Mouse (Mus musculus): ENCODE measurements at regions not wholly inside any gene's neighbourhood (a gene's known extent, or its start where the extent isn't known, plus 50 kb on each side); places are given as distances from the start of the nearest gene placed in this dataset.

DNA sequence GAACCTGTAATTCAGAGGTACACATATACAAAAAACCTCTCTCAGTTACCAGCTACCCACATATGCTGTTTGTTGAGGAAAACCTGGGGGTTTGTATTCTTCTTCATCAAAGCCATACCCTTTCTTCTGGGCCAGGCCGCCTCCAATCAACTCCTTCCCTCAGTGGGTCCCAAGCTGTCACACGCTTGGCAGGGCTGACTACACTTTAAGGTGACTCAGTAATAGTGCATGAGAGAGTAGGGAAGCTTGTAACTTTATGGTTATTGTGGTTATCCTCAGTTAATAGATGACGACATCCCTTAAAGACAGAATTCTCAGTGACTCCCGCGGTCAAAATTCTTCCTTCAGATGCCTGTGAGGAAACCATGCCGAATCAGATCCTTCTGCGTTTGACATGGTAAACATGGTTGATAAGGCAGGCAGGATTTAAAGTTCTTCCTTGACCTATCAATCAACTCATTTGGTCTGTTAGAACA, 164.1 kb downstream of the Efcab1 start:
- Histone ChIP-seq H3K36me3 (ENCODE audit: insufficient read depth, low read length) (no peaks in the 10 kb centered on the region), H3K9me3 (ENCODE audit: low read length) (no peaks in the 10 kb centered on the region), H3K4me1 (ENCODE audit: insufficient read depth, low read length) (no peaks in the 10 kb centered on the region), H3K27ac (ENCODE audit: low read depth, low read length) (no peak overlapping the region), H3K9ac (replicated peaks; ENCODE audit: low read length, poor library complexity, severe bottlenecking) (no peak overlapping the region), H3K4me2 (ENCODE audit: low read depth, low read length, poor library complexity, severe bottlenecking) (no peak overlapping the region), H3K4me3 (ENCODE audit: low read depth, low read length) (no peak overlapping the region), H3K27me3 (ENCODE audit: insufficient read depth, low read length) (no peaks in the 10 kb centered on the region)
- DNase-seq (ENCODE audit: low spot score): no peak
- WGBS: 89% methylated on average over 7 of the region's 7 CpGs
- ATAC-seq (ENCODE audit: low FRiP score): no peak
- no peak for TF ChIP-seq CTCF (IDR thresholded peaks at IDR 0.05)

DNA sequence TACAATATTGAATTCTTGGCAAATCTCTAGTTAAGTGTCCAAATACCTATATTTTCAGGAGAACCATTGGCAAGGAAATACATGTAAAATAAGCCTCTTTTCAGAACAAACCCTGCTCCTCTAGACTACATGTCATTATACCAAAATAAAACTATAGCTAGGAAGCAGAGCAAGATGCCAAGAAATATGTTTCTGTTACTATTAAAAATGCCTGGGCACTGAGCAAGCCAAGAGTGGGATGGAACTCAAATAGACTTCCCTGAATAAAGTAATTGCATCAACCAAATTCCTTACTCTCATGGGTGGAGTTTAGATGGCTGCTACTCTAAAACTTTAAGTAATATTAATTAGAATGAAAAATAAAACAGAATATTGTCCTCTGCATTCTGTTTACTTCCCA, 168.0 kb downstream of the Efcab1 start:
- no peaks in the 10 kb centered on the region for H3K36me3 ChIP-seq (ENCODE audit: insufficient read depth, low read length)
- no peak for TF ChIP-seq CTCF (IDR thresholded peaks at IDR 0.05)
- no peaks in the 10 kb centered on the region for H3K4me1 ChIP-seq (ENCODE audit: insufficient read depth, low read length)
- DNase-seq (ENCODE audit: low spot score): no peak
- H3K9ac ChIP-seq (replicated peaks; ENCODE audit: low read length, poor library complexity, severe bottlenecking): no peak overlapping the region
- no peaks in the 10 kb centered on the region for H3K9me3 ChIP-seq (ENCODE audit: low read length)
- no peaks in the 10 kb centered on the region for H3K27me3 ChIP-seq (ENCODE audit: insufficient read depth, low read length)
- ATAC-seq (ENCODE audit: low FRiP score): no peak
- H3K27ac ChIP-seq (ENCODE audit: low read depth, low read length): no peak overlapping the region
- H3K4me2 ChIP-seq (ENCODE audit: low read depth, low read length, poor library complexity, severe bottlenecking): no peak overlapping the region
- no peak overlapping the region for H3K4me3 ChIP-seq (ENCODE audit: low read depth, low read length)

DNA sequence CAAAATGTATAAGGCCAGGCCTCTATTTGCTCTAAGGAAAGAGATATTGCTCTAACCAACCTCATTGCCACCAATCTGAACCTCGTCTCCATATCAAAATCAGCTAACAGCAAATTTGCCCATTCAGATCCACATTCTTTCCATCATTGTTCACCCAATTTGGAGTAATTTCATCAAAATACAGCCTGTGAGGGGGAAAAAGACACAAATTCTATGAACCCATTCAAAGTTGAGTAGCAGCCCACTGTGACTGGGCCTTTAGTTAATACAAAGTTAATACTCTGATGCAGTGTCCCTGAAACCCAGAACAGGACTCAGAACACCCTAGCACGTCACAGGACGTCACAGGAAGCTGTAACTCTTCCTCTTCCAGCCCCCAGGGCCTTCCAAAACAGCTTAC, 177.3 kb downstream of the Efcab1 start:
- peaks cover 6% of the 10 kb centered on the region; the same call in 1 of the 2 replicates for H3K27me3 ChIP-seq (ENCODE audit: insufficient read depth, low read length)
- no peak overlapping the region for H3K4me3 ChIP-seq (ENCODE audit: low read depth, low read length)
- DNase-seq (ENCODE audit: low spot score) (no peak), ATAC-seq (ENCODE audit: low FRiP score) (no peak)
- peak overlapping the region; percentile 93; the same call in 1 of the 2 replicates for H3K4me2 ChIP-seq (ENCODE audit: low read depth, low read length, poor library complexity, severe bottlenecking)
- no peaks in the 10 kb centered on the region for H3K36me3 ChIP-seq (ENCODE audit: insufficient read depth, low read length)
- no peak overlapping the region for H3K9ac ChIP-seq (replicated peaks; ENCODE audit: low read length, poor library complexity, severe bottlenecking)
- 49% methylated on average over 3 of the region's 3 CpGs for WGBS
- H3K4me1 ChIP-seq (ENCODE audit: insufficient read depth, low read length): no peaks in the 10 kb centered on the region
- TF ChIP-seq CTCF (IDR thresholded peaks at IDR 0.05): no peak
- H3K9me3 ChIP-seq (ENCODE audit: low read length): no peaks in the 10 kb centered on the region
- no peak overlapping the region for H3K27ac ChIP-seq (ENCODE audit: low read depth, low read length)

DNA sequence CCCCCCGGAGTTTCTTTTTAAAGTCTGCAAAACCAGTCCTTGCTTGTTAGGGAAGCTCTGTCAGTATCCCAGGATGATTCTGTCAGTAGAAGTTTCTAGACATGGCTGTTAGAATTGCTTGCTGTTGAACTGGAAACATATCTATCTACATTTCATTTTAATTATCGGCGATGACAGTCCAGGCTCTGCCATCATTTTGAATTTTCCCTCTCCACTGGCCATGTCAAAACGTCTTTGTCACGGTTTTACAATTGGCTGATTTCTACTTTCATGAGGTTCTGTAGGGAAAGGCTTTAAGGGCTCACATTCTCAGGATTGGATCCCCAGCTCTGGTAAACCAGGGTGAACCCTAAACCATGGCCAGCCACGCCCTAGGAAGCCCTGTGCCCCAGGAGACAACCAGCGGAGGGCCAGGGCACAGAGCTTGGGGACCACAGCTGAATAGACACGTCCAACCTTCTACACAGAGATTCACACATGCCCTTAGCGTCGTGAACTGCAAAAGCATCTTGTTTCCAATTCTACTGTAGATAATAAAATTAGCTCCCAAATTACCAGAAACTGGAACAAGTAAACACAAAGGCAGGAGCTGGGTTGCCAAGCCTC, 177.8 kb downstream of the Efcab1 start:
- Histone ChIP-seq H3K27ac (ENCODE audit: low read depth, low read length) (no peak overlapping the region), H3K27me3 (ENCODE audit: insufficient read depth, low read length) (peaks cover 6% of the 10 kb centered on the region; the same call in 1 of the 2 replicates), H3K4me1 (ENCODE audit: insufficient read depth, low read length) (no peaks in the 10 kb centered on the region), H3K36me3 (ENCODE audit: insufficient read depth, low read length) (no peaks in the 10 kb centered on the region), H3K4me3 (ENCODE audit: low read depth, low read length) (peak overlapping the region; percentile 53), H3K9me3 (ENCODE audit: low read length) (no peaks in the 10 kb centered on the region), H3K9ac (replicated peaks; ENCODE audit: low read length, poor library complexity, severe bottlenecking) (peak overlapping the region; percentile 59; the same call in 1 of the 2 replicates), H3K4me2 (ENCODE audit: low read depth, low read length, poor library complexity, severe bottlenecking) (peak overlapping the region; percentile 93)
- DNase-seq (ENCODE audit: low spot score) (peak; percentile 2), ATAC-seq (ENCODE audit: low FRiP score) (peak; percentile 20; the same call in 1 of the 2 replicates)
- 10% methylated on average over 10 of the region's 10 CpGs for WGBS
- TF ChIP-seq CTCF (IDR thresholded peaks at IDR 0.05): no peak

DNA sequence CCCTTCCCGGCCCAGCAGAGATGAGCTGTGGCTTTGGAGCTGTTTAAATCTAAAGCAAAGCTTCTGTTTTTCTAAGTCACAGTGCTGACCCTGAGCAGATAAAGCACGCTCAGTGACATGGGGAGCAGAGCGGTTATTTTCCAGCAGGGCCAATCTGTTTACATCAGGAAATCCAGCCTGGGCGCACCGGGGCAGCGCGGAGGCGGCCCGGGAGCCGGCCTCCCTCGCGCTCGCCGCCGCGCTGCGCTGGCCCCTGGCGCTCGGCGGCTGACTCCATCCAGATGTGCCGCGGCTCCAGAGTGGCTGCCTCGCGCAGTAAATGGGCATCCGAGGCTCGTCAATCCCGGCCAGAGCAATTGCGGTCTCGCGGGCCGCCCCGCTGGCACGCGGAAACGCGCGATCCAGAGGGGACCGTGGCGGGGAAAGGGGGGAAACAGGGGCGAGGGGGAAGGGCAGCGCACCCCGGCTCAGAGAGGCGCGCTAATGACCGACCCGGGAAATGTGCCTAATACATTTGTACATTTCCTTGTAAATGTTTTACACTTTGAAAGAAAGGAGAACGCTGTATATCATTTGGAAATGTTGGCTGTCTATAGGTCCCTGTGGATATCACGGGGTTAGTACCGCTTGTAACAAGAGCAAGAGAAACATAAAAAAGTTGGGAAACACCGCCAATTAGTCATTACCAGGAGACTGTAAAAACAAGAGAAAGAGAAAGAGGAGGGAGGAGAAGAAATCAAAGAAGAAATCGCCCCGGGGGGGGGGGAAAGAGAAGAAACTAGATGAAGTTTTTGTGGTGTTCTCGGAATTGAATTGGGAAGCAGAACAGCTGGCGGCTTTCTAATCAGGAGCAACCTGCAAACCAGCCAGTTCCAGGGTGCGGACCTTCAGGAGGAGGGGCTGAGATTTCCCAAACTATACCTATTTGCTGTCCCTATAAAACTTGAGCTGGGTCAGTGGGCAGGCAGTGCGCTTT, 178.6 kb downstream of the Efcab1 start:
- under 1% methylated on average over 56 of the region's 56 CpGs for WGBS
- Histone ChIP-seq H3K9ac (replicated peaks; ENCODE audit: low read length, poor library complexity, severe bottlenecking) (peak overlapping the region; percentile 59), H3K36me3 (ENCODE audit: insufficient read depth, low read length) (no peaks in the 10 kb centered on the region), H3K4me3 (ENCODE audit: low read depth, low read length) (peak overlapping the region; percentile 53), H3K4me2 (ENCODE audit: low read depth, low read length, poor library complexity, severe bottlenecking) (peak overlapping the region; percentile 93), H3K4me1 (ENCODE audit: insufficient read depth, low read length) (no peaks in the 10 kb centered on the region), H3K9me3 (ENCODE audit: low read length) (no peaks in the 10 kb centered on the region), H3K27ac (ENCODE audit: low read depth, low read length) (no peak overlapping the region), H3K27me3 (ENCODE audit: insufficient read depth, low read length) (peaks cover 6% of the 10 kb centered on the region; the same call in 1 of the 2 replicates)
- peak; percentile 39 for DNase-seq (ENCODE audit: low spot score)
- peak; percentile 84 for ATAC-seq (ENCODE audit: low FRiP score)
- TF ChIP-seq CTCF (IDR thresholded peaks at IDR 0.05): no peak

DNA sequence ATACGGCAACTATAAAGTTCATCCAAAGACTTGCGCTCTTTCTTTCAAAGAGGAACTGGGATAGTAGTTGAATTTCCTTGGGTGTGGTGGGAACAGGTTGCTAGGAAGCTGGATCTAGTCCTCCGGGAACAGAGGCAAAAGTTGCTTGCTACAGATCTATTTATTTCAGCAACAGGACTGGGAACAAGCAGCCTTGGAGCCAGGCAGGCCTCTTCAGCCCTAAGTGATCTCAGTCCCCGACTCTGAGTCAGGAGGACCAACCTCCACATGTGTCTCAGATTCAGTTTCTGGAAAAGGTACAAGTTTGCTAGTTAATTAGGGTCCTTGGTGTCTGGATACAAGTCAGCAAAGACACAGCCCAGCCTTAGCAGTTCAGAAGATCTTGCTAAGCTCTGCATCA, 180.2 kb downstream of the Efcab1 start:
- ATAC-seq (ENCODE audit: low FRiP score): no peak
- TF ChIP-seq CTCF (IDR thresholded peaks at IDR 0.05): no peak
- 94% methylated on average over 4 of the region's 4 CpGs for WGBS
- H3K9me3 ChIP-seq (ENCODE audit: low read length): no peaks in the 10 kb centered on the region
- H3K36me3 ChIP-seq (ENCODE audit: insufficient read depth, low read length): no peaks in the 10 kb centered on the region
- no peak overlapping the region for H3K27ac ChIP-seq (ENCODE audit: low read depth, low read length)
- peaks cover 6% of the 10 kb centered on the region; the same call in 1 of the 2 replicates for H3K27me3 ChIP-seq (ENCODE audit: insufficient read depth, low read length)
- H3K9ac ChIP-seq (replicated peaks; ENCODE audit: low read length, poor library complexity, severe bottlenecking): no peak overlapping the region
- H3K4me1 ChIP-seq (ENCODE audit: insufficient read depth, low read length): no peaks in the 10 kb centered on the region
- DNase-seq (ENCODE audit: low spot score): no peak
- no peak overlapping the region for H3K4me2 ChIP-seq (ENCODE audit: low read depth, low read length, poor library complexity, severe bottlenecking)
- no peak overlapping the region for H3K4me3 ChIP-seq (ENCODE audit: low read depth, low read length)
